Mouse (Mus musculus): Measurements from ENCODE around the gene Ets1. TPM values are rescaled to one million over a fixed set of nuclear protein-coding genes. Genes with fewer than 3 reads are reported as not detected.
A peak's percentile ranks its signal among the peaks of the same experiment; 100 is the strongest.

Ets1 gene
- total RNA-seq, 2 experiments from 2014 or later, result 7.5 to 9.4 TPM

- no peak for DNase-seq (ENCODE audit: low spot score in 2 of 2)
Measured at GRCm38 (mm10) chr9:32694916-32695490, 59.0 kb downstream of the Ets1 start.

GRCm38 (mm10) chr9:32695492-32696190, 59.6 kb downstream of the Ets1 start:
- peak; percentile 83 to 91 for DNase-seq (ENCODE audit: low spot score in 2 of 2)

- no peak for DNase-seq (ENCODE audit: low spot score in 2 of 2)
Measured at GRCm38 (mm10) chr9:32696259-32696658, 60.2 kb downstream of the Ets1 start.

GRCm38 (mm10) chr9:32696717-32697116, 60.7 kb downstream of the Ets1 start:
- DNase-seq (ENCODE audit: low spot score in 2 of 2), result no peak

GRCm38 (mm10) chr9:32697291-32698110, 61.5 kb downstream of the Ets1 start:
- DNase-seq (ENCODE audit: low spot score in 2 of 2), result no peak

- no peak for DNase-seq (ENCODE audit: low spot score in 2 of 2)
Measured at GRCm38 (mm10) chr9:32698766-32699165, 62.7 kb downstream of the Ets1 start.

GRCm38 (mm10) chr9:32699391-32699841, 63.4 kb downstream of the Ets1 start:
- DNase-seq (ENCODE audit: low spot score in 2 of 2), result no peak

- DNase-seq (ENCODE audit: low spot score in 2 of 2), result no peak
Measured at GRCm38 (mm10) chr9:32700091-32700905, 64.3 kb downstream of the Ets1 start.

GRCm38 (mm10) chr9:32701126-32701997, 65.3 kb downstream of the Ets1 start:
- DNase-seq (ENCODE audit: low spot score in 2 of 2), result no peak

- no peak for DNase-seq (ENCODE audit: low spot score in 2 of 2)
Measured at GRCm38 (mm10) chr9:32701998-32702305, 65.9 kb downstream of the Ets1 start.

GRCm38 (mm10) chr9:32702836-32703395, 66.9 kb downstream of the Ets1 start:
- DNase-seq (ENCODE audit: low spot score in 2 of 2), result no peak

- DNase-seq (ENCODE audit: low spot score in 2 of 2), result no peak
Measured at GRCm38 (mm10) chr9:32703976-32704745, 68.1 kb downstream of the Ets1 start.

- DNase-seq (ENCODE audit: low spot score in 2 of 2), result no peak
Measured at GRCm38 (mm10) chr9:32705827-32706478, 69.9 kb downstream of the Ets1 start.

GRCm38 (mm10) chr9:32707436-32707835, 71.4 kb downstream of the Ets1 start:
- DNase-seq (ENCODE audit: low spot score in 2 of 2), result no peak

GRCm38 (mm10) chr9:32708491-32708890, 72.5 kb downstream of the Ets1 start:
- no peak for DNase-seq (ENCODE audit: low spot score in 2 of 2)

- no peak for DNase-seq (ENCODE audit: low spot score in 2 of 2)
Measured at GRCm38 (mm10) chr9:32709359-32709758, 73.3 kb downstream of the Ets1 start.

- no peak for DNase-seq (ENCODE audit: low spot score in 2 of 2)
Measured at GRCm38 (mm10) chr9:32709764-32710734, 74.0 kb downstream of the Ets1 start.
